Mouse (Mus musculus) gonadal fat pad, adult 2 months (tissue): ENCODE data around the gene Ppp2r5e. TPM values are rescaled to one million over a fixed set of nuclear protein-coding genes. Genes with fewer than 3 reads are reported as not detected.
"Not testable (repeated sequence)": the region's sequence is repeated elsewhere in the genome, so short reads cannot be mapped to it uniquely, and the experiment has no call there.

Experiments used
- DNase-seq: peaks from one replicate; pipeline ENCODE4 v3.0.0-alpha.2; 2012; ENCODE audit warnings: low read depth
- polyA plus RNA-seq: library from polyadenylated mRNA; depleted of rRNA; stranded (reverse); fragments of >200 nt; gene quantifications from 2 replicates; pipeline ENCODE4 v1.2.3, GENCODE M21; 2012

The Ppp2r5e gene
- polyA plus RNA-seq, 1 experiment = 9.0 TPM

- DNase-seq = no peak
Observed at GRCm38 (mm10) chr12:75486568-75487286, 109.3 kb downstream of the Ppp2r5e start.

- DNase-seq = no peak
Observed at GRCm38 (mm10) chr12:75482781-75483180, 113.3 kb downstream of the Ppp2r5e start.

DNA sequence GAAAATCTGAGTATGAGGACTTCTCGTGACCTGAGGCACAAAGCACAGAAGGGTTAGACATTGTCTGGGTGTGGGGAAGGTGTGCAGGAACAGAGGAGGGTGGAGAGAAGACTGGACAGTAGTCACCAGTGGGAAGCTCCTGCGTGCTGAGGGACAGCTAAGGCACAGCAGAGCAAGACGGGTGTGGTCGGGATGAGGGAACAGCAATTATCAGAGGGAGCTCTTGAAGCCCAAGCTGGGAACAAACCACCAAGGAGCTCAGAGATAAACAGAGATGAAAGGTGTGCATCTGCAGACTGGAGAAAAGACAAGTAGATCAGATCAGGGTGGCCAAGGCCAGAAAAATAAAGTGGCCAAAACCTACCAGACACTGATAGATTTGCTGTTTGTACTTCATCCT, 114.0 kb downstream of the Ppp2r5e start:
- DNase-seq = no peak

- no peak for DNase-seq
Observed at GRCm38 (mm10) chr12:75480031-75480430, 116.0 kb downstream of the Ppp2r5e start.

- no peak for DNase-seq
Observed at GRCm38 (mm10) chr12:75479375-75479898, 116.6 kb downstream of the Ppp2r5e start.

DNA sequence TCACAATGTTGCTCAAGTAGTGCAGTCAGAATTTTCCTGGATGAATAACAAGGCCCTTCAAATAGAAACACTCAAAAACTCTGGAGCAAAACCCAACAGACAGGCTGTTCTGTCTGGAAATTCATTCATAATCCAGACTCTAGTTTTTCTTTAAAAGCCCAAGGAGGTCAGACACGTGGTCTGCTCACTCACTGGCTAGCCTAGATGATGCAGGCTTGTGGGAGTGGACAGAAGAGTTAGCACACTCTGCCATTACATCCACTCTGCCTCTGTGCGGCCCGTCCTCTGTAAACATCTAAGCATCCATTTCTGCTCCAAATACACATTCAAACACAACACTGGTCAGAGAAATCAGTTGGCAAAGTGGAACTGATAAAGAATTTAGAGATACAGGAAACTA, 117.4 kb downstream of the Ppp2r5e start:
- no peak for DNase-seq

- DNase-seq = no peak
Observed at GRCm38 (mm10) chr12:75478117-75478516, 117.9 kb downstream of the Ppp2r5e start.

- DNase-seq = no peak
Observed at GRCm38 (mm10) chr12:75473021-75473420, 123.0 kb downstream of the Ppp2r5e start.

- no peak for DNase-seq
Observed at GRCm38 (mm10) chr12:75472107-75472506, 123.9 kb downstream of the Ppp2r5e start.

- DNase-seq = no peak
Observed at GRCm38 (mm10) chr12:75467814-75468213, 128.2 kb downstream of the Ppp2r5e start.

DNA sequence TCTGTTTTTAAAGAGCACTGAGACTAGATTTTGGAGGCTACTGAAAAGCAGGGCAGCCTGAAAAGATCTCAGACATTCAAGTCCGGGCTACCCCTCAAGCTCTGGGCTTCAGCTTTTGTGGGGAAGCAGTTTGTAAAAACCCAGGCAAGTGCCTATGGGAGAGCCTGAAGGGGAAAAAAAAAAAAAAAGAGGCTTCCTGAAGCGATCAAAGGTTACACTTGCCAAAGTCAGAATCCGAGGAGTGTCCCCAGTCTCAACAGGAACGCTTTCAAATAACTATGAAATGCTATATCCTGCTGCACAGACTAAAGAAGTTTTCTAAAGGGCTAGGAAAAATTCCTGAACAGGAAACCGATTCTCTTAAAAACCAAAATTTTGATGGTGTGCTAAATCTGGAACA, 128.9 kb downstream of the Ppp2r5e start:
- no peak for DNase-seq

- no peak for DNase-seq
Observed at GRCm38 (mm10) chr12:75466206-75466605, 129.8 kb downstream of the Ppp2r5e start.

GRCm38 (mm10) chr12:75464016-75464769, 131.9 kb downstream of the Ppp2r5e start:
- DNase-seq = no peak

GRCm38 (mm10) chr12:75460561-75460960, 135.5 kb downstream of the Ppp2r5e start:
- no peak for DNase-seq

DNA sequence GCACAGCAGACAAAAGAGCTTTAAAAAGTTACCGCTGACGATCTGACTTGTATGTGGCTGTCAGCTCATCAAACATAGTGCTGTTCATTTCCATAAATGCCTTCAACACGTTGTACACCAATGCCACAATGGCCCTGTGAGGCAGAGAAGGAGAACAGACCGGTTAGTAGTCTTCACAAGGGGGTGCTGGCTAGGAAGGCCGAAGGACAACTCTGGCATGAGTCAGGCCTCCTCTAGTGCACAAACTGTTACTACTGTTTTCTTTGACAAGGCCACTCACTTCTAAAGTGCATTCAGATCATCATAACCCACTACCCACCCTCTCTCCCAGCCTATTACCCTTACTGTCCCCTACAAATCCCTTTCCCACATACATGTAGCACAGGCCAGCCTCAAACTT, 136.4 kb downstream of the Ppp2r5e start:
- DNase-seq = no peak

DNA sequence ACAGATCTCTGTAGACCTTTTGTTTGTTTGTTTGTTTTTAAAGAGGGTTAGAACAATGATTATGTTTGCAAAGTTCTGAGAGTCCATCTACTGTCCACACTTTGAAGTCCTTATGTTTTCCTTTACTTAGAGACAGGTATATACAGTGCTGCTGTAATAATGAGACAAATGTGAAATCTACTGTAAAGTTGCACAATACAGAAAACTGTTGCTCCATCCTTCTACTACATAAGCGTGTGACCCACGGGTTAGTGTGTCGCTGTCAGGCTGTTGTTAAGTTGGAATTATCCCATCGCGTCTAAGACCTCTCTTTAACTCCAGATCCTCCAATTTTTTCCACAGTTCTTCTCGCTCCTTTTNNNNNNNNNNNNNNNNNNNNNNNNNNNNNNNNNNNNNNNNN, 142.6 kb downstream of the Ppp2r5e start:
- peak; percentile 54 for DNase-seq

DNA sequence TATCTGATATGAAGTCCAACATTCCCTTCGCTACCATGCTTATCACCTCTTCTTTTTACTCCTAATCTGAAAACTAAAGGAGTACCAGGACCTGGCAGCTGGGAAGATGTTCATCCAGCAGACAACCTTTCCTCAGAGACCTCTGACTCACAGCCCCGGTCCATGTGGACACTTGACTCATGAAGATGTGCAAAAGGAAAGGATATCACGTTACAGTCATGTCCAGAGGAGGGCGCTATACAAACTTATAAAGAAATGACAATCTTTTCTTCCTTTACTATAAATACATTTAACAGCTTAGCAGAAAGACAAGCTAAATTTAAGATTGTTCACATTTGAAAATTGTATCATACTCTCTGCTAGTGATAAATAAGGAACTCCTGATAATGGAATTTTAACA, 143.0 kb downstream of the Ppp2r5e start:
- no peak for DNase-seq

DNA sequence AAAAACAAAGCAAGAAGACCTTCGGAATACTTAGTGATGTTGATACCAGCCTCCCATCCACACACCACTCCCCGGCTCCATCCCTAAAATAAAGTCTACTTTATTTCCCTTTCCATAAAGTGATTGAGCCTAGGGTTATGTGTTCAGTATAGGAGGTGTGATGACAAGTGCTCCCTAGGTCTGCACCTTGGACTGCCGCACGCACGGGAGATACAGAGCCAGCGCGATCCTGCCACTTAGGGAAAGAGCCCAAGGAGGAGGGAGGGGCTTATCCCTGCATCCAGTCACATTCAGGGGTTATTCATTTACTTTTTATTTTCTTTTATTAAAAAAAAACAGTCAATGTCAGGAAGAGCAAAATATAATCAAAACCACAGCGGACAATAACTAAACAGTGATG, 145.5 kb downstream of the Ppp2r5e start:
- DNase-seq = no peak

DNA sequence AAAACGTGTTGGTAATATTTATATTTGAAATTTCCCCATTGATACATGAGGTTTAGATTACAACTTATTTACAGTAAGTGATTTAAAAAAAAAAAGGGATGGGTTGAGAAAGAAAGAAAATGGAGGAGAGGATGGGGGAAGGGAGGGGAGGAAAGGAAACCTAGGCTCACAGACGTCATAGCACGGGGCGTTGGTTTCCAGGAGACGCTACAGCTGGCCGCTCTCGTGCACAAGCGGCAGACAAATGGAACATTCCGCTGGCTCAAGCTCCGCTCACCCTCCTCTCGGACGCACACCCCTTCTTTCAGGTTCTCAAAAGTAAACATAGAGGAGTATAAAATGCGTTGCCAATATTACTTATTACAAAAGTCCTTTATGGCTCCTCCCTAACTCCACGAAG, 146.0 kb downstream of the Ppp2r5e start:
- DNase-seq = no peak

DNA sequence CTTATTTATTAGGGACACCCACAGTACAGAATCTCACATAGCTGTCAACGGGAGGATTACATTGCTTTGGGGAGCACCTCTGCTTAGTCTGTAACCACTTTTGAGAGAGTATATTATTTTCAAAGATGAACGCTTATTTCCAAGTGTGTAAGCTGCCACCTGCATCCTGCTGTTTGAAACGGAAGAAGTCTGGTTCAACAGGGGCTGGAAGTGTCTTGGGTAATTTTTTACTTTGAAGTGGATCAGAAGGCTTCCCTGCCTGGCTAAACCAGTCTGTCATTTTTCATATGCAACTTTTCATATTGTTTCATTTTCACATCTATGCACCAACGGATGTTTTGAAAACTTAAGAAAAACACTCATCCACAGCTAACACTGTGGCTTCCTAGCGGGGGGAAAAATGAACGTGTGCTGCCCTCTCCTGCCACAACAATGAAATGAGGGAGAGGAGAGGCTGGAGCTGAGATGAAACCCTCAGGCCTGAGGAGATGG, 146.5 kb downstream of the Ppp2r5e start:
- no peak for DNase-seq

DNA sequence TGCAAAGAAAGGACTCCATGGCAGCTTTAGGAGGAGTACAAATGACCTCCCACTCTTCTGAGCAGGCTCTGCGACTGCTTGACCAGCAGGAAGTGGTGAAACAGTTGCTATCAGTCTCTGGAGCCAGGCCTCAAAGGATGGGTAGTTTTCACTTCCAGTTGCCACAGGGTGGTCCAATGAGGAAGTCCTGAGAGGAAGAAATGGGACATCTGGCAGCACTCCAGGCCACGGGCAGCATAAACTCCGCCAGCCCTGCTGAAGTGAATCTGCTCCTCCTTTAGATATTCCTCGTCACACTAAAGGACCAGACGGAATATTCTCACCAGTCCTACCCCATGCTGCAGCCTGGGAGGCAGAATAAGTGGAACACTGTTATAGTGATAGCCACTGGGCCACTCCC, 147.1 kb downstream of the Ppp2r5e start:
- DNase-seq = no peak

GRCm38 (mm10) chr12:75446245-75446644, 149.8 kb downstream of the Ppp2r5e start:
- no peak for DNase-seq

DNA sequence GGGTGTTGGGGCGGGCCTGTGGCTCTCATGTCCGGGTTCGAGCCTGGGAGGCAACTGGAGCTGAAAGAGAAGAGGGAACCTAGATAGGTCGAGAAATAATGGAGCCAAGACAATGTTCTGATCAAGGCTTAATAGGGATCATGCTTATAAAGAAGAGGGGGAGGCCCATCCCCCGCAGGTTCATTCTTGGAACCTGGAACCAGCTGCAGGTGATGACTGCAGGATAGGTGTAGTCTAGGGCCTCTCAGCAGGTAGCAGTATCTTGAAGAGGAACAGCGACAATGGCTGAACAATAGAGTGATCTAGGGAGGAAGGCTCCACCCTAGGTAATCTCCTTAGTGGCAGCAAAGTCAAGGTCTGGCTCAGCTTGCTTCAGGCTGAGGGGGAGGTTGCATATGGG, 163.6 kb downstream of the Ppp2r5e start:
- DNase-seq = not testable (repeated sequence)
